Mouse (Mus musculus) stomach, postnatal 0 days (tissue): ENCODE measurements around the gene Plppr3.

Experiments
- CTCF ChIP-seq: IDR thresholded peaks from 2 replicates; pipeline ENCODE4 v1.5.1; 2016; ENCODE audit warnings: antibody characterized with exemption, low read depth, mild to moderate bottlenecking, moderate library complexity
- EP300 ChIP-seq: optimal IDR thresholded peaks from 2 replicates; pipeline ENCODE3; 2016; ENCODE audit warnings: antibody characterized with exemption

DNA sequence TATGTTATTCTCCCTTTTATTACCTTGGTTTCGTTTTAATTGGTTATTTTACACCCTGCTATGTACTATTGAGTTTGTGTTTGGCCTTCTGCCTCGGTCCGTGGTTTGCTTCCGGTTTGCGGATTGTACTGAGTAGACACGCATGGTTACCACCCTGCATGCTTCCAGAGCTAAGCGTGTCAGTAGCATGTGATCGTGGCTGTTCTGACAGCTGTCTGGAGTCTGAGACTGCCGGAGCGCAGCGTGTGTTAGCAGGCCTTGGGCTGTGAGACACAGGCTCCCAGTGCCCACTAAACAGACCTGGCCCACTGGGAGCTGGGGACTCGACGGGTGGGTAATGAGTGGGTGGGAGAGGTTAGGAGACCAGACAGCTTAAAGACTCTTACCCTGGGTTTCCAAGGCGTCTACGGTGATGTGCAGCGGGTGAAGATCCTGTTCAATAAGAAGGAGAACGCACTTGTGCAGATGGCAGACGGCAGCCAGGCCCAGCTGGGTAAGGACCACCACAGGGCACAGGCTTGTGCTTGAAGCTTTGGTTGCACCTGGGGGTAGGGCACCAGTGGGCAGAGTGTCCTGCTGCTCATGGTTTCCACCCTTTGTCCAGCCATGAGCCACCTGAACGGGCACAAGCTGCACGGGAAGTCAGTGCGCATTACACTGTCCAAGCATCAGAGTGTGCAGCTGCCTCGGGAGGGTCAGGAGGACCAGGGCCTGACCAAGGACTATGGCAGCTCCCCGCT lies 12.2 kb downstream of the Plppr3 start:
- TF ChIP-seq CTCF (no peak), EP300 (no peak)
